15 mouse cellular contexts compared by ENCODE assay signal in the genomic region with DNA sequence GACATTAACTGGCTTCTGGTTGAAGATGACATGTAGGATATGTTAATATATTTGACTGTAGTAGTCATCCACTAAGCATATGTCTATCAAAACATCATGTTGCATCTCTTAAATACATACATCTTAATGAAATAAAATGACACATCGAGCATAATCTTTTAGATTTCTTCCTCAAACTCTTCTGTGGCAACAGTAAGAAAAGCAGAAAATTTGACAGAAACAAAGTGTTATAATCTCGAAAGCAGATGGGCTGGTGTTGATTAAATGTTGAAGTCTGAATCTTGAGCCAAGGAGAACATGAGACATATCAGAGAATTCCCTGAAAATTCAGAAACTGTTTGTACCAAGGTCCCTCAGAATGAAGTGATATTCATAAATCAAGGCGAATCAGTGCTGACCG.
"Had no signal": no experiment of that assay in that cellular context is flagged by ENCODE, and none has a peak within 500 bp of the region (broad histone marks: within the 10 kb centered on the region; RNA-seq: fewer than 3 reads in every experiment).

No protein-coding gene starts in this region.

- DNase-seq: liver, postnatal 0 days; lung, adult 2 months; lung, postnatal 10 days; right cerebral cortex, postnatal 14 days; thymus, adult 2 months; thymus, postnatal 25 days; thymus, postnatal 4 days had no signal

- H3K4me3 ChIP-seq: liver, embryonic 15.5 days; megakaryocyte, embryonic 14.5 days; midbrain, embryonic 13.5 days; midbrain, embryonic 15.5 days; neural tube, embryonic 12.5 days; stomach, embryonic 15.5 days had no signal

- H3K4me2 ChIP-seq: liver, embryonic 15.5 days; midbrain, embryonic 13.5 days; midbrain, embryonic 15.5 days; neural tube, embryonic 12.5 days; stomach, embryonic 15.5 days had no signal

- H3K27me3 ChIP-seq: liver, embryonic 15.5 days; megakaryocyte, embryonic 14.5 days; midbrain, embryonic 13.5 days; midbrain, embryonic 15.5 days; neural tube, embryonic 12.5 days; stomach, embryonic 15.5 days had no signal

- H3K27ac ChIP-seq: liver, embryonic 15.5 days; macrophage; midbrain, embryonic 13.5 days; midbrain, embryonic 15.5 days; neural tube, embryonic 12.5 days; stomach, embryonic 15.5 days; stomach, postnatal 0 days had no signal

- H3K9me3 ChIP-seq: liver, embryonic 15.5 days; midbrain, embryonic 13.5 days; midbrain, embryonic 15.5 days; neural tube, embryonic 12.5 days; stomach, embryonic 15.5 days had no signal

- H3K4me1 ChIP-seq: liver, embryonic 15.5 days; megakaryocyte, embryonic 14.5 days; midbrain, embryonic 15.5 days; stomach, embryonic 15.5 days had no signal

- H3K9ac ChIP-seq: liver, embryonic 15.5 days; liver, postnatal 0 days; midbrain, embryonic 13.5 days; midbrain, embryonic 15.5 days; neural tube, embryonic 12.5 days; stomach, embryonic 15.5 days had no signal

- H3K36me3 ChIP-seq: liver, embryonic 15.5 days; midbrain, embryonic 13.5 days; midbrain, embryonic 15.5 days; neural tube, embryonic 12.5 days; stomach, embryonic 15.5 days had no signal

- ATAC-seq: liver, postnatal 0 days; midbrain, embryonic 13.5 days; midbrain, embryonic 15.5 days had no signal
